Mouse (Mus musculus): ENCODE results near the gene Psma6. TPM values are rescaled to one million over a fixed set of nuclear protein-coding genes. Genes with fewer than 3 reads are reported as not detected.
"Not testable (repeated sequence)": the region's sequence is repeated elsewhere in the genome, so short reads cannot be mapped to it uniquely, and the experiment has no call there.

Psma6 gene
- polyA plus RNA-seq, 1 experiment: 17.3 TPM

GRCm38 (mm10) chr12:55392120-55392519 lies 8.1 kb downstream of the Psma6 start:
- Histone ChIP-seq H3K4me3 (ENCODE audit: low read depth, low read length) (no peak overlapping the region), H3K27ac (ENCODE audit: insufficient read depth, low read depth, low read length) (no peak overlapping the region), H3K4me1 (ENCODE audit: control insufficient read depth, insufficient read depth, insufficient read length, low read length) (no peaks in the 10 kb centered on the region), H3K27me3 (ENCODE audit: control insufficient read depth, insufficient read depth, low read length) (no peaks in the 10 kb centered on the region), H3K36me3 (ENCODE audit: control insufficient read depth, insufficient read depth, low read length) (no peaks in the 10 kb centered on the region)
- no peak for TF ChIP-seq CTCF (IDR thresholded peaks at IDR 0.05; ENCODE audit: extremely low read depth, insufficient read length, insufficient replicate concordance, low read depth, low read length)
- no peak for TF ChIP-seq POLR2A (IDR thresholded peaks at IDR 0.05; ENCODE audit: low read depth, low read length)

GRCm38 (mm10) chr12:55392733-55393577 lies 8.9 kb downstream of the Psma6 start:
- Histone ChIP-seq H3K27ac (ENCODE audit: insufficient read depth, low read depth, low read length) (no peak overlapping the region), H3K4me1 (ENCODE audit: control insufficient read depth, insufficient read depth, insufficient read length, low read length) (peaks cover 5% of the 10 kb centered on the region; the same call in 1 of the 2 replicates), H3K4me3 (ENCODE audit: low read depth, low read length) (no peak overlapping the region), H3K27me3 (ENCODE audit: control insufficient read depth, insufficient read depth, low read length) (no peaks in the 10 kb centered on the region), H3K36me3 (ENCODE audit: control insufficient read depth, insufficient read depth, low read length) (no peaks in the 10 kb centered on the region)
- WGBS: 64% methylated on average over 11 of the region's 11 CpGs
- TF ChIP-seq POLR2A (IDR thresholded peaks at IDR 0.05; ENCODE audit: low read depth, low read length): no peak
- no peak for TF ChIP-seq CTCF (IDR thresholded peaks at IDR 0.05; ENCODE audit: extremely low read depth, insufficient read length, insufficient replicate concordance, low read depth, low read length)

GRCm38 (mm10) chr12:55395601-55396000 lies 11.6 kb downstream of the Psma6 start:
- H3K4me3 ChIP-seq (ENCODE audit: low read depth, low read length): not testable (repeated sequence)

DNA sequence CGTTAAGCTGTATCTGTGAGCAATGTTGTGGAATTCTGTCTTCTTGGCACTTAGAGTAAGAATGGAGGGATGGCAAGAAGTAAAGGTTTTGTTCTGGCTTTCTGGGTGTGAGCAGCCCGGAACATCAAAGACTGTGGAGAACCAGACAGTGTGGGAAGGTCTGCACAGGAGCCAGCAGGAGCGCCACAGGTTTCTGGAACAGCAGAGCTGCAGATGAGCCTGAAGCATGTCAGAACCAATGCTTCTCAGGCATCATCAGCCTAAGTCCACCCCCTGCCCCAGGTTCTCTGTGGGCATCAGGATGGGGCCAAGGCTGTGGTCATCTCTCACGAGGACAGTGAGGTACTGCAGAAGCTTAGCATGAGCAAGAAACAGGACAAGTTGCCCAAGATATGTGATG lies 12.5 kb downstream of the Psma6 start:
- H3K4me1 ChIP-seq (ENCODE audit: control insufficient read depth, insufficient read depth, insufficient read length, low read length): peaks cover 11% of the 10 kb centered on the region; the same call in 1 of the 2 replicates
- TF ChIP-seq POLR2A (IDR thresholded peaks at IDR 0.05; ENCODE audit: low read depth, low read length): no peak
- TF ChIP-seq CTCF (IDR thresholded peaks at IDR 0.05; ENCODE audit: extremely low read depth, insufficient read length, insufficient replicate concordance, low read depth, low read length): no peak
- H3K4me3 ChIP-seq (ENCODE audit: low read depth, low read length): no peak overlapping the region
- no peaks in the 10 kb centered on the region for H3K36me3 ChIP-seq (ENCODE audit: control insufficient read depth, insufficient read depth, low read length)
- 84% methylated on average over 4 of the region's 4 CpGs for WGBS
- no peaks in the 10 kb centered on the region for H3K27me3 ChIP-seq (ENCODE audit: control insufficient read depth, insufficient read depth, low read length)
- H3K27ac ChIP-seq (ENCODE audit: insufficient read depth, low read depth, low read length): no peak overlapping the region

More at GRCm38 (mm10) chr12:55395601-55396000, 11.6 kb downstream of the Psma6 start:
- H3K27ac ChIP-seq (ENCODE audit: insufficient read depth, low read depth, low read length); H3K27me3 ChIP-seq (ENCODE audit: control insufficient read depth, insufficient read depth, low read length); H3K36me3 ChIP-seq (ENCODE audit: control insufficient read depth, insufficient read depth, low read length): not testable (repeated sequence)
- peaks cover 11% of the 10 kb centered on the region; the same call in 1 of the 2 replicates for H3K4me1 ChIP-seq (ENCODE audit: control insufficient read depth, insufficient read depth, insufficient read length, low read length)
- WGBS: 95% methylated on average over 14 of the region's 14 CpGs

DNA sequence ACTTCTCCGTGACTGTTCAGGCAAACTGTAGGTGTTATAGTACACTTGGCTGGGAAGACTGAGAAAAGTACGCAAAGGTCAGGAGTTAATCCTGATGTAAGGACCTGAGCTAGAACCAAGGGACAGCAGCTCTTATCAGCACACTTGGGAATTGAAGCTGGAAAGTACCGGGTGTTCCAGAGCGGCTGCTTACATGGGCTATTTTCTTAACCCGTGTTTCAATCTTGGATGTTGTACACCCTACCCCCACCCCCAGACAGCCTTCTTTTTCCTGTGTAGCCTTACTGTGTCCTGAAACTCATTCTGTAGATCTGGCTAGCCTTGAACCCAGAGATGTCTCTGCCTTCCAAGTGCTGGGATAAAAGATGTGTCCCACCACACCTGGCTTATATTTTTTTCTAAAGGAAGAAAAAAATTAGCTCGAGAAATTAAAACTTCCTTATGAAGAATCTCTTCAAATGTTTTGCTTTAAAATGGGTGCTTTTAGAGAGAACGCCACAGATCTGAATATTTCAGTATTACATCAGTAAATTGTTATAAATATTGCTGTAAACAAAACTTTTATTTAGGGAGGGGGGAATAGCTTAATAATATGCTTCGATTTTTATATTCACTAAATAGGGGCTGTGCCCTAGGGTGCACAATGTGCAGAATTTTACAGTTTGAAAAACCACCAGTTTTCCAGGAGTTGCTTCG lies 13.7 kb downstream of the Psma6 start:
- 30% methylated on average over 9 of the region's 9 CpGs for WGBS
- Histone ChIP-seq H3K27ac (ENCODE audit: insufficient read depth, low read depth, low read length) (peak overlapping the region; percentile 96), H3K27me3 (ENCODE audit: control insufficient read depth, insufficient read depth, low read length) (no peaks in the 10 kb centered on the region), H3K36me3 (ENCODE audit: control insufficient read depth, insufficient read depth, low read length) (peaks cover 2% of the 10 kb centered on the region), H3K4me3 (ENCODE audit: low read depth, low read length) (peak overlapping the region; percentile 91), H3K4me1 (ENCODE audit: control insufficient read depth, insufficient read depth, insufficient read length, low read length) (peaks cover 11% of the 10 kb centered on the region; the same call in 1 of the 2 replicates)
- TF ChIP-seq CTCF (IDR thresholded peaks at IDR 0.05; ENCODE audit: extremely low read depth, insufficient read length, insufficient replicate concordance, low read depth, low read length): no peak
- no peak for TF ChIP-seq POLR2A (IDR thresholded peaks at IDR 0.05; ENCODE audit: low read depth, low read length)

DNA sequence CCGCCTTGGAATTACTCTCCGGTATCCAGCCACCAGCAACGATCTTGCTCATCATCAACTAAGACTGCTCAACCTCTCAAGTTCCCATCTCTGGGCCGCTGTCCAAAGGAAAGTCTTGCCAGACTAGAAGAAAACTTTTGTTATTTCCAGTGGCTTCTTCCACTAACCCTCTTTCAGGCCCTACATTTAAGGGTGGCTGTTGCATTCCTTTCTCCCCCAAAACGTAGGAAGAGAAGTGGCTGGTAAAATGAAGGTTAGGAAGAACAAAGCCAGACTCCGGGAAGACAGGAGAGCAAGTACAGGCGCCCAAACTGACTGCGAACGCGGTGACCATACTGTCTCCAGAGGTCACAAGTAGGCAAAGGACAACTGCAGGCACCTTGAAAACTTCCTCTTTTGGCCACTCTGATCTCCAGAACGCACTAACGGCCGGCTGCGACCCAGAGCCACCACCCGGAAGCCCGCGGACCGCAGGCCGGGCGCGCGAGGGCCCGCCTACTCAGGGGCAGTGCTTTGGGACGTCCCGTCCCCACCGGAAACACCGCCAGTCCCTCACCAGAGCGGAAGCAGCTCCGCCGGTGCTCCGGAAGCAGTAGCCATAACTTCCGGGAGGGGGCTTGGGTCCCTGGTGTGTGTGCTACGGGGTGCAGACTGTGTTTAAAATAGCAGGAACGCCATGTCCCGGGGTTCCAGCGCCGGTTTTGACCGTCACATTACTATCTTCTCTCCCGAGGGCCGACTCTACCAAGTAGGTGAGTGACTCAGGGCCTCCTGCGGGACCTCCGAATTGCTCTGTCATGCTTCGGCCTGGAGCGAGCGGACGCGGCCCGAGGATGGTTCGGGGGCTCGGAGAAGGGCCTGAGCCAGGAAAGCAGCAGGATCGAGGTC lies 14.5 kb downstream of the Psma6 start:
- peaks cover 2% of the 10 kb centered on the region for H3K36me3 ChIP-seq (ENCODE audit: control insufficient read depth, insufficient read depth, low read length)
- peak overlapping the region; percentile 91 for H3K4me3 ChIP-seq (ENCODE audit: low read depth, low read length)
- peak overlapping the region; percentile 96 for H3K27ac ChIP-seq (ENCODE audit: insufficient read depth, low read depth, low read length)
- TF ChIP-seq POLR2A (IDR thresholded peaks at IDR 0.05; ENCODE audit: low read depth, low read length) (peak; percentile 98), CTCF (IDR thresholded peaks at IDR 0.05; ENCODE audit: extremely low read depth, insufficient read length, insufficient replicate concordance, low read depth, low read length) (no peak; the same call in 1 of the 2 replicates)
- H3K4me1 ChIP-seq (ENCODE audit: control insufficient read depth, insufficient read depth, insufficient read length, low read length): peaks cover 11% of the 10 kb centered on the region; the same call in 1 of the 2 replicates
- WGBS: under 1% methylated on average over 51 of the region's 51 CpGs
- no peaks in the 10 kb centered on the region for H3K27me3 ChIP-seq (ENCODE audit: control insufficient read depth, insufficient read depth, low read length)

Data from small intestine, adult 2 months (tissue).